Mouse (Mus musculus) intestine, embryonic 15.5 days (tissue): ENCODE results near the gene Snrpd3. TPM values are rescaled to one million over a fixed set of nuclear protein-coding genes. Genes with fewer than 3 reads are reported as not detected.
"Not testable (repeated sequence)": the region's sequence is repeated elsewhere in the genome, so short reads cannot be mapped to it uniquely, and the experiment has no call there.

ENCODE experiments used
- ATAC-seq: fragments of 200-750 bp; cut with Nextera tagmentation; 2 replicates; pipeline ENCODE4 v1.8.0; 2017; ENCODE audit warnings: moderate TSS enrichment, moderate library complexity
- H3K27ac ChIP-seq: fragments of 300-500 bp; sonication (generic); 2 replicates; pipeline ENCODE4 v1.5.1; 2015; ENCODE audit warnings: mild to moderate bottlenecking, inconsistent platforms
- H3K27me3 ChIP-seq: fragments of 300-500 bp; sonication (generic); replicated peaks from 2 replicates; pipeline ENCODE4 v1.6.1; 2015; ENCODE audit warnings: inconsistent platforms
- H3K36me3 ChIP-seq: fragments of 300-500 bp; sonication (generic); 2 replicates; pipeline ENCODE4 v1.6.1; 2015; ENCODE audit warnings: inconsistent platforms
- H3K4me1 ChIP-seq: fragments of 300-500 bp; sonication (generic); replicated peaks from 2 replicates; pipeline ENCODE4 v1.6.1; 2015; ENCODE audit warnings: inconsistent platforms
- H3K4me2 ChIP-seq: fragments of 300-500 bp; sonication (generic); replicated peaks from 2 replicates; pipeline ENCODE4 v1.6.1; 2015; ENCODE audit warnings: mild to moderate bottlenecking, inconsistent platforms
- H3K4me3 ChIP-seq: fragments of 300-500 bp; sonication (generic); replicated peaks from 2 replicates; pipeline ENCODE4 v1.5.1; 2015; ENCODE audit warnings: inconsistent platforms
- H3K9ac ChIP-seq: fragments of 300-500 bp; sonication (generic); 2 replicates; pipeline ENCODE4 v1.6.1; 2015; ENCODE audit warnings: inconsistent platforms
- H3K9me3 ChIP-seq: fragments of 300-500 bp; sonication (generic); 2 replicates; pipeline ENCODE4 v1.6.1; 2016; ENCODE audit warnings: inconsistent platforms
- WGBS: fragments of 180-500 bp; shearing (Covaris S2); methylation state at CpG from one replicate; pipeline ENCODE4 v1.1.7; 2015; 5-methylcytosine and 5-hydroxymethylcytosine counted together
- polyA plus RNA-seq: library from polyadenylated mRNA; unstranded; fragments of >200 nt; fragmentation: Nextera tagmentation; extraction: Ambion mirVana; gene quantifications from 2 replicates; pipeline ENCODE4 v1.2.1, GENCODE M21; 2015

Snrpd3 gene
- polyA plus RNA-seq, 1 experiment from 2014 or later = 147 TPM

DNA sequence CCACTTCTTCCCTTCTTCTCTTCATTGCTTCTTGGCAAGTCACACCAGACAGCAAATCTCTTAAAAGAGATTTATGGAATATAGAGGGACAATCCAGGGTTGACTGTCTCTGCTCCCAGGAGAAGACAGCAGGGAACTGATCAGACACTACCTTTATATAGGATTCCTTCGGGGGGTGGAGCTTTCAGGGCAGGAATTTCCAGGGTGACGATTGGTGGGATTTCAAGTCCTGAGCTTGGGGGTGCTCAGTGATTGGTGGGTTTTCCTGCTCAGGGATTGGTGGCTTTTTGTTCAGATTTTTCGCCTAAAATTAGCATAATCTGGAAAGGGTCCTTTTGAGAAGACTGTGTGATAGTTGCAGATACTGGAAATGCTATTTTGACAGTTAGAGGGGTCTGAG is 30.2 kb upstream of the Snrpd3 start:
- Histone ChIP-seq H3K36me3 (no peaks in the 10 kb centered on the region), H3K4me1 (no peaks in the 10 kb centered on the region), H3K27me3 (no peaks in the 10 kb centered on the region), H3K4me2 (no peak overlapping the region), H3K4me3 (no peak overlapping the region), H3K27ac (no peak overlapping the region), H3K9ac (no peak overlapping the region), H3K9me3 (no peaks in the 10 kb centered on the region)
- ATAC-seq = no peak
- 72% methylated on average over 3 of the region's 3 CpGs for WGBS

DNA sequence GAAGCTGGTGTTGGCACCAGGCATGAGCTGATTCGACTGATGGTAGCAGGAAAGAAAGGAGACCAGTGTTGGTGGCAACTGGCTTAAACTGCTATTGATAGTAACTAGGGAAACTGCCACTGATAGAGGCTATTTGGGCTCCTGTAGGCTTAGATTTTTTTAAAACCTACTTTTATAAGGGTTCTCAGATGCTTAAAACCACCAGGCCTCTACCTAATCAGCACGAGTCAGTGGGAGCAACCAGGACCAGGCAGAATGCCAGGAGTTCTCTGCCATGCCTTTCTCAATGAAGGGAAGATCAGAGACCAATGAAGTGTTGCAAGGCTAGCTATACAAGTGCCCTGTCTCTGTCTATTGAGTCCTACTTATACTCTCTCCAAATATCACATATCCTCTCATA is 27.8 kb upstream of the Snrpd3 start:
- H3K36me3 ChIP-seq = no peaks in the 10 kb centered on the region
- H3K9me3 ChIP-seq = no peaks in the 10 kb centered on the region
- no peak overlapping the region for H3K4me2 ChIP-seq
- no peaks in the 10 kb centered on the region for H3K27me3 ChIP-seq
- no peak for ATAC-seq
- H3K4me1 ChIP-seq = no peaks in the 10 kb centered on the region
- H3K27ac ChIP-seq = no peak overlapping the region
- no peak overlapping the region for H3K9ac ChIP-seq
- H3K4me3 ChIP-seq = no peak overlapping the region
- WGBS = 68% methylated on average over 2 of the region's 2 CpGs

DNA sequence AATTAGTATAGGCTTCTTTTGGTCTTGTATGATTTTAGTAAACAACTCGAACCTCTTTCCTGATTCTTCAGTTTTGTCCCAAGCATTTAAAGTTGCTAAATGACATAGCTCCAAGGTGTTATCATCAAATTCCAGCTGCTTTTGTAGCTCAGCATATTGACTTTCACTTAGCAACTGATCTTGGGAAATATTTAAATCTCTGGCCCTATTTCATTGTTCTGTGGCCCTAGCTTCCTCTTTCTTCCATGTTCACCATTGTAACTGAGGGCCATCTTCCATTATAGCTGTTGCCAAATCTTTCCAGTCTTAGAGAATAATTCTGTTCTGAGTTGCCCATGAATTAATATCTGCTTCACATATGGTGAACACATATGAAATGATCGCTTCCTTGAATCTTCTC is 26.6 kb upstream of the Snrpd3 start:
- H3K4me3 ChIP-seq = no peak overlapping the region
- H3K27ac ChIP-seq = no peak overlapping the region
- H3K9ac ChIP-seq = no peak overlapping the region
- H3K4me2 ChIP-seq = no peak overlapping the region
- ATAC-seq = no peak
- H3K4me1 ChIP-seq = no peaks in the 10 kb centered on the region
- no peaks in the 10 kb centered on the region for H3K27me3 ChIP-seq
- H3K9me3 ChIP-seq = no peaks in the 10 kb centered on the region
- 90% methylated on average over 2 of the region's 2 CpGs for WGBS
- no peaks in the 10 kb centered on the region for H3K36me3 ChIP-seq

DNA sequence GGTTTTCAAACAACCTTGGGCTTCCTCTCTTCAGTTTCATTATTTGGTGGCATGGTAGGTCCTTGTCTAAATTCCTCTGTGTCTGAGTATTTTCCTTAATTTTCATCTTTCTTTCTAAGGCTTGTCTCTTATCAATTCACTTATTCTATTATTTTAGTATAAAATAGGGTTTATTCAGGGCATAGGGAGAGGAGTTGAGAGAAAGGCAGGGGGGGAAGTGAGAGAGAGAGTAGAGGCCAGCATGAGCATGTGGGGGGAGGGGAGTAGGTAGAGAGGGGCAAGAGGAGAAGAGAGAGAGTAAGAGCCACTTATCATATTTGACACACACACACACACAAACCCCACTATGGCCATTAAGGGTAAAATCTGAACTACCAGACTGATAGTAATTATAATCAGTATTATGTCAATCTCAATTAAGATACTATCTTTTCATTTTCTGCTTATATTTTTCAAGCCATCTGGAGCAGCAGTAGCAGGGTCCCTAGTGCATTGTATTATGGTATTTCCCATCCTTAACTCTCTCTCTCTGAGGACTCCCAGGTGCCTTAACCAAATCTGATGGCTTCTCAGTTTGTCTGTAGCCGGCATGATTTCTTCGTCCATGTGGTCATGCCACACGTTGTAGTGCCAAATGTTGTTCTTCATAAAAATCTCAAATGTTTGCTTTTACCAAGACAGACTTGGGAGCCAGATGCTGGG is 26.0 kb upstream of the Snrpd3 start:
- 80% methylated on average over 3 of the region's 3 CpGs for WGBS
- H3K27me3 ChIP-seq = no peaks in the 10 kb centered on the region
- H3K4me1 ChIP-seq = no peaks in the 10 kb centered on the region
- H3K4me3 ChIP-seq = no peak overlapping the region
- no peaks in the 10 kb centered on the region for H3K9me3 ChIP-seq
- no peak overlapping the region for H3K4me2 ChIP-seq
- ATAC-seq = no peak
- no peak overlapping the region for H3K27ac ChIP-seq
- no peaks in the 10 kb centered on the region for H3K36me3 ChIP-seq
- no peak overlapping the region for H3K9ac ChIP-seq

DNA sequence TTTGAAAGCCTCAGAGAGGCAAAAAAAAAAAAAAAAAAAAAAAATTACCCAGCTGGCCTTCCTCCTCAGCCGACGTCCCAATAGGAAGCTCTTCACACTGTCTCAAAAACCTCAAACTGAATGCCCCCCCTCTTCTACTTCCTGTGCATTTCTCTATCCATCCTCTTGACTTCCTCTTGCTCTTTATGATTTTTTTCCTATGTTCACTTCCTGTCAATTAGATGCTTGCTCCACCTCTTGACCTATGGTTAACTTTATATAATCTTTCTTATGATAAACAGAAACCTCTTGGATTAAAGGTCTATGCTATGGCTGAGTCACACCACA is 25.5 kb upstream of the Snrpd3 start:
- Histone ChIP-seq H3K27me3 (no peaks in the 10 kb centered on the region), H3K9ac (no peak overlapping the region), H3K4me1 (no peaks in the 10 kb centered on the region), H3K4me3 (no peak overlapping the region), H3K9me3 (no peaks in the 10 kb centered on the region), H3K4me2 (no peak overlapping the region), H3K36me3 (no peaks in the 10 kb centered on the region), H3K27ac (no peak overlapping the region)
- ATAC-seq = no peak
- WGBS = 39% methylated on average over 2 of the region's 2 CpGs

DNA sequence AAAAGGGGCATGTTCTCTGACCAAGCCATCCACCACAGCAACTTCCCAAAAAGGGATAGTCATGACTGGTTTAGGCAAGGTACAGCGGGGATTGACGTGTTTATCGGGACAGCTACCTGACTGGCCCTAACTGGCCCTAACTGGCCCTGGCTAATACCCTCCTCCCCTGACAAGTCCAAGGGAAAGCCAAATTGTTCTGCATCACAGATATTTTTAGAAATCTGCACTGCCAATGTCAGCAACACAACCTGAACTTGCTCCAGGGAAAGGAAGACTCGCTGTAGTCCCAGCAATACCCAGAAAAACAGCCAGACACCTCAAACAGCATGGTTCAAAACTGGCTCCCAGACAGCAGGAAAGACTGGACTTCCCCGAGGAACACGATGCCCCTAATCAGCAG is 22.0 kb upstream of the Snrpd3 start:
- Histone ChIP-seq H3K27me3 (no peaks in the 10 kb centered on the region), H3K27ac (no peak overlapping the region), H3K4me1 (no peaks in the 10 kb centered on the region), H3K9ac (no peak overlapping the region), H3K4me2 (no peak overlapping the region), H3K4me3 (no peak overlapping the region), H3K36me3 (no peaks in the 10 kb centered on the region), H3K9me3 (no peaks in the 10 kb centered on the region)
- ATAC-seq = no peak
- WGBS = 70% methylated on average over 6 of the region's 6 CpGs

DNA sequence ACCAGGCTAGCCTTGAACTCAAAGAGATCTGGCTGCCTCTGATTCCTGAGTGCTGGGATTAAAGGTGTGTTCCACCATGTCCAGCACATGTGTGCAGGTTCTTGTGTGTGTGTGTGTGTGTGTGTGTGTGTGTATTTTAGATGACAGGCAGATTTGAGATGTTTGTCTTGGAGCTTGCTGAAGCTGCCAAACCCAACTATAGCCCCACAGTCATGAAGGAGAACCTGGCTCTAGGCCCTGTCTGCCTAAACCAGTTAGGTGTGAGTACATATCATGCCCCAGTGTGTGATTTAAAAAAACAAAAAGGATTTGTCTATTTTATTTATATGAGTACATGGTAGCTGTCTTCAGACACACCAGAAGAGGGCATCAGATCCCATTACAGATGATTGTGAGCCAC is 21.4 kb upstream of the Snrpd3 start:
- Histone ChIP-seq H3K9me3 (no peaks in the 10 kb centered on the region), H3K4me3 (no peak overlapping the region), H3K27me3 (no peaks in the 10 kb centered on the region), H3K9ac (no peak overlapping the region), H3K36me3 (no peaks in the 10 kb centered on the region), H3K4me1 (no peaks in the 10 kb centered on the region), H3K27ac (no peak overlapping the region), H3K4me2 (no peak overlapping the region)
- ATAC-seq = no peak

DNA sequence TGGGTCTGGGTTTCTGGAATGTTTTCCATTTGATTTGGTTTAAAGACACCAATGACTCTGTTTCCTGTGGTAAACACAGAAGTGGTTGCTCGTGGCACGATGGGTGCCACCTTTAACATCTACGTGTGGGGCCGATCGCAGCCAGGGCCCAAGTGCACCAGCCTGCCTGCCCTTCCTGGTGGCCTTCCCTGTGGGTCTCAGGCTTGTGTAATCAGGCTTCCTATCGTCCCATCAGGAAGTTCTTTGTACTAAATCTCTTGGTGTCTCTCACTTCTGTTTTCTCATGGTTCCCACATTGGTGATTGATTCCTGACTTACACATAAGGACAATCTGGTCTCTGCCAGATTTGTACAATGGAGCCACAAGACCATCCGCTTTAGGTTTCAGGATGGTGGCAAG is 18.1 kb upstream of the Snrpd3 start:
- not testable (repeated sequence) for ATAC-seq, H3K4me1 ChIP-seq

DNA sequence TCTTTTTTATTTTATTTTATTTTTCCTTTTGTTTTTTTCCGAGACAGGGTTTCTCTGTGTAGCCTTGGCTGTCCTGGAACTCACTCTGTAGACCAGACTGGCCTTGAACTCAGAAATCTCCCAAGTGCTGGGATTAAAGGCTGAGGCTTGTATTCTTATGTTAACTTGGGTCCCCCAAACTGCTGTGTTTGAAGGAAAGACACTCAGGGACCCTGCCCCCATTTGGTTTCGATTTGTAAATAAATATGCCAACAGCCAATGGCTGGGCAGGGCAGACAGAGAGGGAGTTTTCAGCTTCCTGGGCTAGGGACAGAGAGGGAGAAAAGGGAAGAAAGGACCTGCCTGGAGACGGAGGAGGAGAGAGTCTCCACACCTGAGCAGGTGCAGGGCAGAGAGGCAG is 17.6 kb upstream of the Snrpd3 start:
- Histone ChIP-seq H3K27ac (no peak overlapping the region), H3K4me2 (no peak overlapping the region), H3K27me3 (no peaks in the 10 kb centered on the region), H3K9ac (no peak overlapping the region), H3K4me3 (no peak overlapping the region), H3K36me3 (no peaks in the 10 kb centered on the region), H3K4me1 (no peaks in the 10 kb centered on the region), H3K9me3 (no peaks in the 10 kb centered on the region)
- WGBS = 43% methylated on average over 3 of the region's 3 CpGs
- peak; percentile 40 for ATAC-seq

More for the DNA sequence above, 18.1 kb upstream of the Snrpd3 start:
- H3K27me3 ChIP-seq, H3K4me3 ChIP-seq, H3K9ac ChIP-seq, H3K27ac ChIP-seq, H3K9me3 ChIP-seq, H3K36me3 ChIP-seq, H3K4me2 ChIP-seq: not testable (repeated sequence)
- 85% methylated on average over 7 of the region's 7 CpGs for WGBS

DNA sequence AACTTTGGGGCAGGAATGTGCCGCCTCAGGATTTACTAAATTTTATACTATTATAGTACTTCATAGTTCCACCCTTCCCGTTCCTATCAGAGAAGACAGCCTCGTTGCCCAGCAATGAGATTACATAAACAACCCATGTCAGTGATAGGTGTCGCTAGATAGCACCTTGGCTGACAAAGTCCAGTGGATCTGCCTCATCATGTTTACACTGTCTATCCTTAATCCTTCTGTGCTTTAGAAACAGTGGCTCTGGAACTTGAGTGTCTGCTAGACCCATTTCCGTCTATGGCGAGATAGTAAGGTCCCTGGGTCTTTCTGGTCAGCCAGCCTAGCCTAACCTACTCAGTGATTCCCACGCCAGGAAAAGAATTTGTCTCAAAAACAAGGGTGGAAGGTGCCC is 17.0 kb upstream of the Snrpd3 start:
- H3K36me3 ChIP-seq = no peaks in the 10 kb centered on the region
- ATAC-seq = peak; percentile 67
- 39% methylated on average over 7 of the region's 7 CpGs for WGBS

DNA sequence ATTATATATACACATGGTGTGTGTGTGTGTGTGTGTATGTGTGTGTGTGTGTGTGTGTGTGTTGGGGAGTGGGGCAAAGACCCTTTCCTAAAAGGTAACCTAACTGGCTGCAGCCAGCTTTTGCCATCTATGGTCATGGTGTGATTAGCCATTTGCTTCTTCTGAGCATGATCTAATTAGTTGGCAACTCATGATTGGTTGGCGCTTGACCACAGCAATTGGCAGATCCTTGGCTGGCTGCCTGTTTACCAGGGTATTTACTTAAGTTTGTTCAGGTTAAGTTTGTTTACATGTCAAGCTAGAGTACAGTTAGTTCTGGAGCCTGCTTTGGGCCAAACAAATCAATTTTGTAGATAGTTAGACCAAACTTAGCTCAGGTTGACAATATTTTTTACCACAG is 15.7 kb upstream of the Snrpd3 start:
- Histone ChIP-seq H3K9ac (no peak overlapping the region), H3K4me3 (no peak overlapping the region), H3K27ac (no peak overlapping the region), H3K4me1 (no peaks in the 10 kb centered on the region), H3K27me3 (no peaks in the 10 kb centered on the region), H3K36me3 (no peaks in the 10 kb centered on the region), H3K4me2 (no peak overlapping the region), H3K9me3 (no peaks in the 10 kb centered on the region)
- no peak for ATAC-seq
- WGBS = 97% methylated on average over 1 of the region's 1 CpGs

More for the DNA sequence above, 17.0 kb upstream of the Snrpd3 start:
- H3K9me3 ChIP-seq = no peaks in the 10 kb centered on the region
- H3K9ac ChIP-seq = no peak overlapping the region
- H3K27ac ChIP-seq = no peak overlapping the region
- no peaks in the 10 kb centered on the region for H3K27me3 ChIP-seq
- no peaks in the 10 kb centered on the region for H3K4me1 ChIP-seq
- no peak overlapping the region for H3K4me2 ChIP-seq
- no peak overlapping the region for H3K4me3 ChIP-seq

DNA sequence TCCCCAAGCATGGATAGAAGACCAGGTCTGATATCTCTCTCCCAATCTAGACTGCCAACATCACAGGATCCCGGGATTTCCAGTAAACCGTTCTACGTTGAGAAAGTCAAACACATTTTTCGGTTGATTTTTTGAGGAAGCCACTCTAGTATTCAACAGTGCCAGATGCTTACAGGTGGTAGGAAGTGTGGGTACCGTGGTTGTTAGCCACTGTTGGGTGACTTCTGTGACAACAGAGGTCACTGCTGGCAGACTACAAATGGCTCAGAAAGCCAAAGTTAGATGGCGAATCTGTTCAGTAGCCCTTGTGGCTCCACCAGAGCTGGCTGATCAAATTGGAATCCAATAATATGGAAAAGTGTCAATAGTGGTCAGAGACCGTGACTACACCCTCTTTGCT is 13.7 kb upstream of the Snrpd3 start:
- H3K9ac ChIP-seq = no peak overlapping the region
- H3K27ac ChIP-seq = no peak overlapping the region
- H3K36me3 ChIP-seq = peaks cover 18% of the 10 kb centered on the region
- WGBS = 89% methylated on average over 7 of the region's 7 CpGs
- H3K4me3 ChIP-seq = no peak overlapping the region
- H3K4me2 ChIP-seq = no peak overlapping the region
- no peak for ATAC-seq
- H3K27me3 ChIP-seq = no peaks in the 10 kb centered on the region
- no peaks in the 10 kb centered on the region for H3K9me3 ChIP-seq
- no peaks in the 10 kb centered on the region for H3K4me1 ChIP-seq

DNA sequence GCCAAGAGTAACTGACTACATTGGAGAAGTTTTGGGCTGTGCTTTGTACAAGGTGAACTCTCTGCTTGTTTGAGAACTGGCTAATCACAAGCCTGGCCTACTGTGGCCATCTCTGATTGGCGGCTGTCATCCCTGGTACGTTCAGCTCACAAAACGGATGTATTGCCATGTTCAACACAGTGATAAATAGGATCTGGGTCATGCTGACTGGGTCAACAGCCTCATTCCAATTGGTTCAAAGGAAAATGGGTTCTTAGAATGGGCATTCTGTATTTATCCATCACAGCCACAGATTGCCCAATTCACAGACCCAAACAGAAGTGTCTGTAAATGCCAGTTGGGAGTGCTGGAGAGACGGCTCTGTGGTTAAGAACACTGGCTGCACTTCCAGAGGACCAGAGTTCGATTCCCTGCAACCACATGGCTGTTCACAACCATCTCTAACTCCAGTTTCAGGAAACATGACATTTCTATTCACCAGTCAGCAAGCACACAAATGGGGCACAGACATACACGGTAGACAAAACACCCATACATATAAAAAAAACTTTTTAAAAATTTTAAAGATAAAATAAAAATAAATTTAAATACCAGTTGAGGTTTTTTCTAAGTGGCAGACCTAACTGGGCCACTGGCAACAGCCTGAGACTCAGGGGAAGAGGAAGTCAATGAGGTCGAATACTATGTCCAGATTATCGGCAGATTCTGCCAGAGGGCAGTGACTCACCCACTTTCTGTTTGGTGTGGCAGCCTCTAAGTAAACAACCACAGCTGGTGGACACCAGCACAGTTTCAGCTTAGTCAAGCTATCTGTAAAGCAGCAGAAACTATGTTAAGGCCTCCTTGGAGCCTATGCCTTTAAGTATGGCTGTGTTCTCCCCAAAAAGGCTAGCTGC is 12.9 kb upstream of the Snrpd3 start:
- Histone ChIP-seq H3K27me3 (no peaks in the 10 kb centered on the region), H3K9me3 (no peaks in the 10 kb centered on the region), H3K4me2 (no peak overlapping the region), H3K27ac (peak overlapping the region; percentile 19; the same call in 1 of the 2 replicates), H3K9ac (no peak overlapping the region), H3K4me3 (no peak overlapping the region), H3K36me3 (peaks cover 25% of the 10 kb centered on the region), H3K4me1 (no peaks in the 10 kb centered on the region)
- ATAC-seq = peak; percentile 47
- WGBS = 76% methylated on average over 8 of the region's 8 CpGs
